Mouse (Mus musculus): ENCODE data around the gene Tbx6.
"Not testable (repeated sequence)": the region's sequence is repeated elsewhere in the genome, so short reads cannot be mapped to it uniquely, and the experiment has no call there.

The Tbx6 gene

GRCm38 (mm10) chr7:126770784-126771183, 10.5 kb upstream of the Tbx6 start:
- no peak for DNase-seq

- DNase-seq, result no peak
These were observed 7.9 kb upstream of the Tbx6 start for GRCm38 (mm10) chr7:126773351-126773750.

GRCm38 (mm10) chr7:126774463-126774862, 6.8 kb upstream of the Tbx6 start:
- DNase-seq, result no peak

- no peak for DNase-seq
These were observed 5.9 kb upstream of the Tbx6 start for GRCm38 (mm10) chr7:126775185-126775977.

- DNase-seq, result no peak
These were observed 5.4 kb upstream of the Tbx6 start for GRCm38 (mm10) chr7:126775978-126776234.

- peak; percentile 96 for DNase-seq
These were observed 4.7 kb upstream of the Tbx6 start, which contains the start of gene Ypel3 for GRCm38 (mm10) chr7:126776598-126777057. Ypel3 (plus strand) TSS chr7:126776955.

GRCm38 (mm10) chr7:126777476-126777875, 3.8 kb upstream of the Tbx6 start:
- DNase-seq, result no peak

GRCm38 (mm10) chr7:126778147-126778546, 3.1 kb upstream of the Tbx6 start:
- no peak for DNase-seq

- not testable (repeated sequence) for DNase-seq
These were observed 2.2 kb upstream of the Tbx6 start for GRCm38 (mm10) chr7:126779101-126779500.

- DNase-seq, result peak; percentile 93
These were observed 1.0 kb upstream of the Tbx6 start for GRCm38 (mm10) chr7:126779983-126780970.

- no peak for DNase-seq
These were observed 533 bp downstream of the Tbx6 start for GRCm38 (mm10) chr7:126781661-126782370.

GRCm38 (mm10) chr7:126782693-126783092, 1.4 kb downstream of the Tbx6 start:
- DNase-seq, result no peak

GRCm38 (mm10) chr7:126784469-126784868, 3.2 kb downstream of the Tbx6 start:
- DNase-seq, result no peak

- DNase-seq, result no peak
These were observed 3.8 kb downstream of the Tbx6 start for GRCm38 (mm10) chr7:126785056-126785455.

GRCm38 (mm10) chr7:126786142-126786541, 4.9 kb downstream of the Tbx6 start:
- no peak for DNase-seq

GRCm38 (mm10) chr7:126789141-126789540, 7.9 kb downstream of the Tbx6 start:
- no peak for DNase-seq

- peak; percentile 99 for DNase-seq
These were observed 10.8 kb downstream of the Tbx6 start, which contains the start of gene Ppp4c for GRCm38 (mm10) chr7:126791851-126792720. Ppp4c (minus strand) TSS chr7:126792496.

- no peak for DNase-seq
These were observed 11.6 kb downstream of the Tbx6 start for GRCm38 (mm10) chr7:126792721-126793443.

- no peak for DNase-seq
These were observed 12.4 kb downstream of the Tbx6 start for GRCm38 (mm10) chr7:126793456-126794270.

- DNase-seq, result no peak
These were observed 13.0 kb downstream of the Tbx6 start for GRCm38 (mm10) chr7:126794271-126794605.
